Mouse (Mus musculus) limb, embryonic 12.5 days (tissue): ENCODE measurements at regions not wholly inside any gene's neighbourhood (a gene's known extent, or its start where the extent isn't known, plus 50 kb on each side); places are given as distances from the start of the nearest gene placed in this dataset.

Experiments
- ATAC-seq: fragments of 200-750 bp; cut with Nextera tagmentation; 2 replicates; pipeline ENCODE4 v1.8.0; 2017; ENCODE audit warnings: low read depth, moderate TSS enrichment; ENCODE audit not compliant: insufficient number of reproducible peaks, insufficient read depth, low FRiP score, low TSS enrichment
- H3K27ac ChIP-seq: fragments of 300-500 bp; sonication (generic); 2 replicates; pipeline ENCODE4 v1.5.1; 2016; ENCODE audit warnings: mild to moderate bottlenecking, moderate library complexity
- H3K27me3 ChIP-seq: fragments of 300-500 bp; sonication (generic); 2 replicates; pipeline ENCODE4 v1.6.1; 2016; ENCODE audit warnings: mild to moderate bottlenecking, moderate library complexity
- H3K36me3 ChIP-seq: fragments of 300-500 bp; sonication (generic); 2 replicates; pipeline ENCODE4 v1.6.1; 2016; ENCODE audit warnings: mild to moderate bottlenecking, moderate library complexity
- H3K4me1 ChIP-seq: fragments of 300-500 bp; sonication (generic); replicated peaks from 2 replicates; pipeline ENCODE4 v1.6.1; 2016
- H3K4me2 ChIP-seq: fragments of 300-500 bp; sonication (generic); 2 replicates; pipeline ENCODE4 v1.6.1; 2016; ENCODE audit warnings: mild to moderate bottlenecking, moderate library complexity
- H3K4me3 ChIP-seq: fragments of 300-500 bp; sonication (generic); replicated peaks from 2 replicates; pipeline ENCODE4 v1.5.1; 2016; ENCODE audit warnings: mild to moderate bottlenecking
- H3K9ac ChIP-seq: fragments of 300-500 bp; sonication (generic); replicated peaks from 2 replicates; pipeline ENCODE4 v1.6.1; 2016; ENCODE audit warnings: mild to moderate bottlenecking, moderate library complexity
- H3K9me3 ChIP-seq: fragments of 300-500 bp; sonication (generic); 2 replicates; pipeline ENCODE4 v1.6.1; 2016; ENCODE audit warnings: mild to moderate bottlenecking, moderate library complexity
- WGBS: fragments of 180-500 bp; shearing (Covaris S2); methylation state at CpG from one replicate; pipeline ENCODE4 v1.1.7; 2016; 5-methylcytosine and 5-hydroxymethylcytosine counted together

- H3K4me3 ChIP-seq = no peak overlapping the region
- peaks cover 5% of the 10 kb centered on the region; the same call in 1 of the 2 replicates for H3K9me3 ChIP-seq
- 69% methylated on average over 5 of the region's 5 CpGs for WGBS
- no peak overlapping the region for H3K4me2 ChIP-seq
- ATAC-seq = no peak
- peaks cover 11% of the 10 kb centered on the region for H3K4me1 ChIP-seq
- H3K36me3 ChIP-seq = no peaks in the 10 kb centered on the region
- no peak overlapping the region for H3K27ac ChIP-seq
- H3K9ac ChIP-seq = no peak overlapping the region
- H3K27me3 ChIP-seq = no peaks in the 10 kb centered on the region
Measured at GRCm38 (mm10) chr3:38128486-38129166, 356.0 kb downstream of the Ankrd50 start.

DNA sequence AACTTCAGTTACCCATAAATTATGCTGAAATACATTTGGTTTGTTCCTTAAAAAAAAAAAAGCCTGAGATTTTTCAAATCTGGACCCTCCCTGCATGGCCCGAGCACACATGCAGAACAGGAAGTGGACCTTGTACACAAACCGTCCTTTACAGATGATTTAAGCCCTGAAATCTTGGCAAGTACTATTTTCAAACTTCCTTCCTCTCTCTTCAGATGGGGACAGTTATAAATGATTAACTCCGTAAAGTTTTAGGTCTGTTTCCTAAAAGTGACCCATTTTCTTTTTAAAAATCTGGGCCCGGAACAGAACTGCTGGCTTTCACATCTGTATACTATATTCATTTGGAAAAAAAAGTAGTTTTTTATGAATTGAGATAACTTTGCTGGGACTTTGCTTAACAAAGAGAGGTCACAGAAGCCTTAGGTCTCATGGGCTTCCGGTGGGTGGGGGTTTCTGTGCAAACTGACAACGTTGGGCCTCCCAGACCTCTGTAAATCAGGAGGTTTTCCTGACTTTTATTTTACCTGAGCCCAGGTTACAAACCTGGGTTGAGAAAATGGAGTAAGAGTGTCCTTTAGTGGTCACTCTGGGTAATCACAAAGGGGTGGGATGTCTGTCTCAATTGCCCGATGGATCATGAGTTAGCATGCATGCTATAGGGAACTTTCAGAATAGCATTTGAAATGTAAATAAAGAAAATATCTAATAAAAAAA lies 368.4 kb downstream of the Ankrd50 start:
- Histone ChIP-seq H3K36me3 (no peaks in the 10 kb centered on the region), H3K9me3 (no peaks in the 10 kb centered on the region), H3K4me1 (no peaks in the 10 kb centered on the region), H3K4me2 (no peak overlapping the region), H3K27ac (no peak overlapping the region), H3K9ac (no peak overlapping the region), H3K4me3 (no peak overlapping the region), H3K27me3 (no peaks in the 10 kb centered on the region)
- ATAC-seq = no peak
- WGBS = 45% methylated on average over 7 of the region's 7 CpGs

DNA sequence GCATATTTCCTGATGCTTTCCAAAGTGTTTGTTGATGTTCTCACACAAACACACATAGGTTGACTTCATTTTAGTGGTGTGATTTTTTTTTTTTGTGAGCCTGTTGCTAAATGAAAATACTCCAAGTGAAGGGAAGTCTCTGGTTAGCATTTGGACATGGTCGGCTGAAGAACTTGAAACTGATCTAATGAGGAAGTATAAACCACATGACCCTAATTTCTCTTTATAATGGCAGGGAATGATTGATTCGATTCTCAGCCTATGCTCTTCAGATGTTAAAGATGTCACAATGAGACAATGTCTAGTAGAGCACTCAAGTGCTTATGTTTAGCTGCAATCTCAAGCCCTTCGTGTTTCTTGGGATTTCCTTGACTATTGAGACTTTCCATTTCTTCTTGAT lies 372.1 kb downstream of the Ankrd50 start:
- Histone ChIP-seq H3K9ac (no peak overlapping the region), H3K4me2 (no peak overlapping the region), H3K9me3 (no peaks in the 10 kb centered on the region; the same call in 1 of the 2 replicates), H3K27ac (no peak overlapping the region), H3K4me1 (no peaks in the 10 kb centered on the region), H3K36me3 (no peaks in the 10 kb centered on the region), H3K4me3 (no peak overlapping the region), H3K27me3 (no peaks in the 10 kb centered on the region)
- 88% methylated on average over 3 of the region's 3 CpGs for WGBS
- ATAC-seq = no peak

DNA sequence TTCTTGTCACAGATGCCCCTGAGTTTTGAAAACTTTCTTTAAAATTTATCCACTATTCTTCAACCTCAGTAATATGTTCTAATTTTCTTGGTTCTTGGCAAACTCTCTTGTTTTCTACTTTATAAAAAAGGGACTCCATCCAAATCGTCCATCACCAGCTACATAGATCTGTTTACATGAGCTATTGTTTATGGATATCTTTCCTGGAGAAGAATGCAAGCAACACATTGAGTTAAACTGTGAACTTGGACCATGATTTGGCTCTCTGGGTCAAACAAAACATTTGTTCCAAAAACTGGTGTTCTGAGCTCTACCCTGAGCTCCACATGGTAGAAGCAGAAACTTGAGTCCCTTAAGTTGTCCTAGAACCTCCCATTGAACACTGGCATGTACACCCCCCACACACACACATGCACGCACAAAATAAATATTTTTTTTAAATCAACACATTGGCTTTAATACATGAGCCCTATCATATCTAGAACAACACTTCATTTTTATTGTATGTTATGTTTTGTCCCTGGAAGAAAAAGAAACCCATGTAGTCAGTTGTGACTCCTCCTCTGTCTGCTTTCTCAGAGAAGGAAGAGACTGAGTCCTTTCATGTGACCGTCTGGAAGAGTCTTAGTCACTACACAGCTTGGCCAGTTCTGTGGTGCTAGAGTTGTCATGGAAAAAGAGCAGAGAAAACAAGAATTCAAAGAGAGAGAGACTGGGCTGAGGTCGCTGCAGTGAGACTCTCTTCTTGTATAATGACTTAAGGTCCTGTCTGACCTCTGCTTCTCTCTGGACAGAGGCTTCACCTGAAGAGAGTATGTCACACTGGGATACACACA lies 379.4 kb downstream of the Ankrd50 start:
- ATAC-seq = no peak
- no peaks in the 10 kb centered on the region; the same call in 1 of the 2 replicates for H3K9me3 ChIP-seq
- H3K4me3 ChIP-seq = no peak overlapping the region
- WGBS = 78% methylated on average over 4 of the region's 4 CpGs
- no peaks in the 10 kb centered on the region for H3K4me1 ChIP-seq
- H3K27ac ChIP-seq = no peak overlapping the region
- no peaks in the 10 kb centered on the region for H3K36me3 ChIP-seq
- H3K9ac ChIP-seq = no peak overlapping the region
- no peak overlapping the region for H3K4me2 ChIP-seq
- no peaks in the 10 kb centered on the region for H3K27me3 ChIP-seq

GRCm38 (mm10) chr3:38104418-38104817 lies 380.1 kb upstream of the Gm5148 start:
- WGBS = 87% methylated on average over 3 of the region's 3 CpGs
- Histone ChIP-seq H3K27me3 (no peaks in the 10 kb centered on the region), H3K36me3 (no peaks in the 10 kb centered on the region), H3K9me3 (no peaks in the 10 kb centered on the region; the same call in 1 of the 2 replicates), H3K4me3 (no peak overlapping the region), H3K27ac (no peak overlapping the region), H3K4me1 (no peaks in the 10 kb centered on the region), H3K9ac (no peak overlapping the region), H3K4me2 (no peak overlapping the region)
- ATAC-seq = no peak

DNA sequence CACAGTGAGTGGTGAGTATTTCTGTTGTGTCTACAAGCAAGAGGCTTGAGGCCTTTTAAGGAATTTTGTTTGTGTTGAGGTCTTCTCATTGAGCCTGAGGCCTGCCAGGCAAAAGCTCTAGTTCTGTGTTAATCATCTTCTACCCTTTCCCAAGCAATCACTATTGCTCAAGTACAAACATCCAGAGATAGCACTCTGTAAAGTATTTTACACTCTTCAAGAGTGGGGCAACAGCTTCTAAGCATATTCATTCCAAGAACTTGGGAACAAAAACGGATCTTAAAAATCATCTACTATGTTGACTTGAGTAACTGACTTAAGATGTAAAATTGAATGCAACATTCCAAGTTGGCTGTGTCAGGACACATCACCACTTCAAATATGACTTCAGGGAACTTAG lies 378.7 kb upstream of the Gm5148 start:
- H3K4me2 ChIP-seq = no peak overlapping the region
- no peaks in the 10 kb centered on the region for H3K9me3 ChIP-seq
- H3K27me3 ChIP-seq = no peaks in the 10 kb centered on the region
- no peaks in the 10 kb centered on the region for H3K36me3 ChIP-seq
- H3K27ac ChIP-seq = no peak overlapping the region
- no peaks in the 10 kb centered on the region for H3K4me1 ChIP-seq
- no peak overlapping the region for H3K9ac ChIP-seq
- no peak for ATAC-seq
- H3K4me3 ChIP-seq = no peak overlapping the region
- WGBS = 86% methylated on average over 1 of the region's 1 CpGs

DNA sequence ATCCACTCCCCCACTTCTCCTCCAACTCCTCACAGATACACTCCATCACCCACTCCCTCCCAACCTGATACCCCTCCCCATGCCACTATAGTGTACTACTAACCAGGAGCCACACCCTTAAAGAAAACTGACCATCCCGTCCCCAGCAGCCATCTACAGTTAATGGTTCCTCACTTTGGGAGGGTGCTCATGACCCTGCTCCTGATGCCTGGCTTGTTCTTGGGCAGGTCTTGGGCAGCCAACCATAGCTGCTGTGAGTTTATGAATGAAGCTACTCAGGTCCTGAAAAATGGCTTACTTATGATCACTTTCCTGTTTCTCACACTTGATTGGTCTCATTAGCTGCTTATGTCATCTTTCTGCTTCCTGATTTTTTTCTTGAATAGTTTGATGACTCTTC lies 377.9 kb upstream of the Gm5148 start:
- Histone ChIP-seq H3K9me3 (no peaks in the 10 kb centered on the region), H3K9ac (no peak overlapping the region), H3K27ac (no peak overlapping the region), H3K4me3 (no peak overlapping the region), H3K4me2 (no peak overlapping the region), H3K27me3 (no peaks in the 10 kb centered on the region), H3K4me1 (no peaks in the 10 kb centered on the region), H3K36me3 (no peaks in the 10 kb centered on the region)
- 85% methylated on average over 1 of the region's 1 CpGs for WGBS
- ATAC-seq = no peak

DNA sequence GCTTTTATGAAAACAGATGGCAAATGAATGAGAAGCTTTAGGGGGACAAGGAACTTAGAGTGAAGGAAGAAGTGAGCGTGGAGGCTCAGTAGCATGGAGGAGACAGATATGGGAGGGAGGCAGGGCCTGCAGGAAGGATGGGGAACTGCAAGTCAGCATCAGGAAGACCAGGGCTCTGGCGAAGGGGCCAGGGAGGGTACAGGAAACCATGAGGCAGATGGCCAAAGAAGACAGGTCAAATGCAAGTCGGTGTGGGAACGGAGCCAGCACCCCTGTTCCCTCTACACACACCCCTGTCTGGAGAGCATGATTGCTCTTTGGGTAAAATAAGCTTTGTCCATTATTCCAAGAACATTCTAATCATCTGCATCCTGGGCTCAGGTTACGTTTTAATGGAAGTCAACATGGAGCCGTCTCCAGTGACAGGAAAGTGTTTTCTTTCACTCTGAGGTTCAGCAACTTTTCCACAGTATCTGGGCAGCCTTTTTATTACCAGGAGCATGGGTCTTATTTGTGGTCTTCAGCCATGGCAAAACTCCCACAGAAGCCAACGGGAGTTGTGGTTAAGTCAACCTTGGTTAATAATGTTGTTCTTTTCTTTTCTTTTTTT lies 370.2 kb upstream of the Gm5148 start:
- Histone ChIP-seq H3K9me3 (no peaks in the 10 kb centered on the region), H3K36me3 (no peaks in the 10 kb centered on the region), H3K27ac (no peak overlapping the region), H3K4me3 (no peak overlapping the region), H3K27me3 (no peaks in the 10 kb centered on the region), H3K9ac (no peak overlapping the region), H3K4me2 (no peak overlapping the region), H3K4me1 (peaks cover 6% of the 10 kb centered on the region)
- WGBS = 62% methylated on average over 7 of the region's 7 CpGs
- no peak for ATAC-seq

GRCm38 (mm10) chr3:38084548-38084947 lies 360.3 kb upstream of the Gm5148 start:
- Histone ChIP-seq H3K36me3 (no peaks in the 10 kb centered on the region), H3K4me2 (no peak overlapping the region)

GRCm38 (mm10) chr3:38082386-38082785 lies 358.1 kb upstream of the Gm5148 start:
- peaks cover 5% of the 10 kb centered on the region; the same call in 1 of the 2 replicates for H3K4me1 ChIP-seq
- no peak overlapping the region for H3K4me3 ChIP-seq
- H3K9ac ChIP-seq = no peak overlapping the region
- no peaks in the 10 kb centered on the region for H3K27me3 ChIP-seq
- no peak overlapping the region for H3K4me2 ChIP-seq
- WGBS = 87% methylated on average over 11 of the region's 11 CpGs
- no peak for ATAC-seq
- H3K36me3 ChIP-seq = no peaks in the 10 kb centered on the region
- no peaks in the 10 kb centered on the region for H3K9me3 ChIP-seq
- H3K27ac ChIP-seq = no peak overlapping the region

More at GRCm38 (mm10) chr3:38084548-38084947, 360.3 kb upstream of the Gm5148 start:
- no peak for ATAC-seq
- Histone ChIP-seq H3K4me3 (no peak overlapping the region), H3K4me1 (peaks cover 5% of the 10 kb centered on the region; the same call in 1 of the 2 replicates), H3K9ac (no peak overlapping the region), H3K27me3 (no peaks in the 10 kb centered on the region), H3K27ac (no peak overlapping the region), H3K9me3 (no peaks in the 10 kb centered on the region)
- WGBS = 41% methylated on average over 6 of the region's 6 CpGs

GRCm38 (mm10) chr3:38076835-38077234 lies 352.5 kb upstream of the Gm5148 start:
- H3K4me3 ChIP-seq = no peak overlapping the region
- H3K4me1 ChIP-seq = no peaks in the 10 kb centered on the region
- H3K27ac ChIP-seq = no peak overlapping the region
- no peak overlapping the region for H3K9ac ChIP-seq
- WGBS = 70% methylated on average over 1 of the region's 1 CpGs
- no peaks in the 10 kb centered on the region for H3K9me3 ChIP-seq
- no peak for ATAC-seq
- no peak overlapping the region for H3K4me2 ChIP-seq
- no peaks in the 10 kb centered on the region for H3K36me3 ChIP-seq
- H3K27me3 ChIP-seq = no peaks in the 10 kb centered on the region
